Mouse (Mus musculus) lung, adult 2 months (tissue): Measurements from ENCODE around the gene Bhlhe23.

Experiments used
- CTCF ChIP-seq: fragments of 200-500 bp; IDR thresholded peaks from 2 replicates; pipeline ENCODE4 v1.5.1; 2011; ENCODE audit warnings: mild to moderate bottlenecking, low read length, control low read depth; ENCODE audit not compliant: insufficient read depth
- POLR2A ChIP-seq: fragments of 200-500 bp; IDR thresholded peaks from 2 replicates; pipeline ENCODE4 v1.6.1; 2011; ENCODE audit warnings: low read depth, mild to moderate bottlenecking, control low read depth, low read length, borderline replicate concordance; ENCODE audit errors: extremely low read depth

GRCm38 (mm10) chr2:180726658-180727442 is 49.9 kb downstream of the Bhlhe23 start:
- TF ChIP-seq CTCF (no peak), POLR2A (no peak)
